Mouse (Mus musculus): Measurements from ENCODE around the gene Nubpl. TPM values are rescaled to one million over a fixed set of nuclear protein-coding genes. Genes with fewer than 3 reads are reported as not detected.
"Not testable (repeated sequence)": the region's sequence is repeated elsewhere in the genome, so short reads cannot be mapped to it uniquely, and the experiment has no call there.

Nubpl gene
- polyA plus RNA-seq, 1 experiment from 2014 or later = 8.5 TPM

GRCm38 (mm10) chr12:52164414-52164813, 66.9 kb downstream of the Nubpl start:
- Histone ChIP-seq H3K4me1 (replicated peaks) (no peaks in the 10 kb centered on the region), H3K27ac (no peak overlapping the region), H3K9ac (no peak overlapping the region), H3K27me3 (no peaks in the 10 kb centered on the region), H3K4me2 (no peak overlapping the region), H3K36me3 (no peaks in the 10 kb centered on the region), H3K9me3 (peaks cover 10% of the 10 kb centered on the region; the same call in 1 of the 2 replicates), H3K4me3 (no peak overlapping the region)
- ATAC-seq (ENCODE audit: low FRiP score) = no peak

- no peaks in the 10 kb centered on the region for H3K27me3 ChIP-seq
- no peaks in the 10 kb centered on the region for H3K9me3 ChIP-seq
- no peak overlapping the region for H3K4me3 ChIP-seq
- no peaks in the 10 kb centered on the region for H3K36me3 ChIP-seq
- WGBS = 45% methylated on average over 1 of the region's 1 CpGs
- peaks cover 12% of the 10 kb centered on the region for H3K4me1 ChIP-seq (replicated peaks)
- no peak overlapping the region for H3K4me2 ChIP-seq
- H3K9ac ChIP-seq = no peak overlapping the region
- 0 out of 2 replicates have a peak, but pooled peaks have one; percentile 39 for ATAC-seq (ENCODE audit: low FRiP score)
- H3K27ac ChIP-seq = peak overlapping the region; percentile 60
Measured at GRCm38 (mm10) chr12:52186205-52186793, 88.8 kb downstream of the Nubpl start.

GRCm38 (mm10) chr12:52186963-52187590, 89.5 kb downstream of the Nubpl start:
- H3K9me3 ChIP-seq = no peaks in the 10 kb centered on the region
- no peak overlapping the region for H3K4me2 ChIP-seq
- H3K4me1 ChIP-seq (replicated peaks) = peaks cover 12% of the 10 kb centered on the region
- H3K9ac ChIP-seq = no peak overlapping the region
- no peaks in the 10 kb centered on the region for H3K36me3 ChIP-seq
- H3K4me3 ChIP-seq = no peak overlapping the region
- no peaks in the 10 kb centered on the region for H3K27me3 ChIP-seq
- H3K27ac ChIP-seq = peak overlapping the region; percentile 30; the same call in 1 of the 2 replicates
- ATAC-seq (ENCODE audit: low FRiP score) = peak; percentile 66; the same call in 1 of the 2 replicates
- WGBS = 30% methylated on average over 5 of the region's 5 CpGs

- H3K27me3 ChIP-seq = no peaks in the 10 kb centered on the region
- H3K4me3 ChIP-seq = no peak overlapping the region
- H3K27ac ChIP-seq = no peak overlapping the region
- 89% methylated on average over 4 of the region's 4 CpGs for WGBS
- H3K9ac ChIP-seq = no peak overlapping the region
- no peaks in the 10 kb centered on the region for H3K9me3 ChIP-seq
- ATAC-seq (ENCODE audit: low FRiP score) = no peak
- no peaks in the 10 kb centered on the region for H3K36me3 ChIP-seq
- no peak overlapping the region for H3K4me2 ChIP-seq
- H3K4me1 ChIP-seq (replicated peaks) = no peaks in the 10 kb centered on the region
Measured at GRCm38 (mm10) chr12:52198471-52198870, 100.9 kb downstream of the Nubpl start.

GRCm38 (mm10) chr12:52209121-52209610, 111.6 kb downstream of the Nubpl start:
- H3K9me3 ChIP-seq = no peaks in the 10 kb centered on the region
- 91% methylated on average over 3 of the region's 3 CpGs for WGBS
- H3K4me3 ChIP-seq = no peak overlapping the region
- no peaks in the 10 kb centered on the region for H3K4me1 ChIP-seq (replicated peaks)
- no peaks in the 10 kb centered on the region for H3K36me3 ChIP-seq
- H3K4me2 ChIP-seq = no peak overlapping the region
- no peak overlapping the region for H3K9ac ChIP-seq
- no peak overlapping the region for H3K27ac ChIP-seq
- H3K27me3 ChIP-seq = no peaks in the 10 kb centered on the region
- ATAC-seq (ENCODE audit: low FRiP score) = no peak

- no peak for ATAC-seq (ENCODE audit: low FRiP score)
- Histone ChIP-seq H3K36me3 (no peaks in the 10 kb centered on the region), H3K27me3 (no peaks in the 10 kb centered on the region), H3K9me3 (no peaks in the 10 kb centered on the region), H3K4me2 (no peak overlapping the region), H3K4me1 (replicated peaks) (no peaks in the 10 kb centered on the region), H3K9ac (no peak overlapping the region), H3K4me3 (no peak overlapping the region), H3K27ac (no peak overlapping the region)
Measured at GRCm38 (mm10) chr12:52211144-52211543, 113.6 kb downstream of the Nubpl start.

GRCm38 (mm10) chr12:52214837-52215236, 117.3 kb downstream of the Nubpl start:
- WGBS = 86% methylated on average over 2 of the region's 2 CpGs
- Histone ChIP-seq H3K36me3 (no peaks in the 10 kb centered on the region), H3K9me3 (no peaks in the 10 kb centered on the region), H3K4me1 (replicated peaks) (no peaks in the 10 kb centered on the region), H3K9ac (no peak overlapping the region), H3K4me3 (no peak overlapping the region), H3K4me2 (no peak overlapping the region), H3K27ac (no peak overlapping the region), H3K27me3 (no peaks in the 10 kb centered on the region)
- no peak for ATAC-seq (ENCODE audit: low FRiP score)

- H3K36me3 ChIP-seq = no peaks in the 10 kb centered on the region
- no peaks in the 10 kb centered on the region for H3K9me3 ChIP-seq
- H3K27ac ChIP-seq = no peak overlapping the region
- no peak overlapping the region for H3K9ac ChIP-seq
- WGBS = 90% methylated on average over 4 of the region's 4 CpGs
- no peak overlapping the region for H3K4me3 ChIP-seq
- no peaks in the 10 kb centered on the region for H3K27me3 ChIP-seq
- no peak for ATAC-seq (ENCODE audit: low FRiP score)
- H3K4me1 ChIP-seq (replicated peaks) = no peaks in the 10 kb centered on the region
- no peak overlapping the region for H3K4me2 ChIP-seq
Measured at GRCm38 (mm10) chr12:52224954-52225353, 127.4 kb downstream of the Nubpl start.

GRCm38 (mm10) chr12:52228746-52229145, 131.2 kb downstream of the Nubpl start:
- Histone ChIP-seq H3K4me1 (replicated peaks) (no peaks in the 10 kb centered on the region), H3K9ac (no peak overlapping the region), H3K27me3 (no peaks in the 10 kb centered on the region), H3K36me3 (no peaks in the 10 kb centered on the region), H3K27ac (no peak overlapping the region), H3K9me3 (no peaks in the 10 kb centered on the region), H3K4me3 (no peak overlapping the region), H3K4me2 (no peak overlapping the region)
- no peak for ATAC-seq (ENCODE audit: low FRiP score)
- 94% methylated on average over 3 of the region's 3 CpGs for WGBS

- not testable (repeated sequence) for H3K4me1 ChIP-seq (replicated peaks); H3K36me3 ChIP-seq; H3K27me3 ChIP-seq; H3K27ac ChIP-seq; H3K9ac ChIP-seq; H3K4me3 ChIP-seq; ATAC-seq (ENCODE audit: low FRiP score); H3K4me2 ChIP-seq; H3K9me3 ChIP-seq
- 91% methylated on average over 3 of the region's 3 CpGs for WGBS
Measured at GRCm38 (mm10) chr12:52231929-52232328, 134.4 kb downstream of the Nubpl start.

GRCm38 (mm10) chr12:52242712-52243111, 145.2 kb downstream of the Nubpl start:
- H3K4me1 ChIP-seq (replicated peaks) = no peaks in the 10 kb centered on the region
- H3K27me3 ChIP-seq = no peaks in the 10 kb centered on the region
- H3K9ac ChIP-seq = no peak overlapping the region
- no peak for ATAC-seq (ENCODE audit: low FRiP score)
- 59% methylated on average over 2 of the region's 2 CpGs for WGBS
- H3K9me3 ChIP-seq = no peaks in the 10 kb centered on the region
- no peak overlapping the region for H3K4me3 ChIP-seq
- no peak overlapping the region for H3K27ac ChIP-seq
- H3K4me2 ChIP-seq = no peak overlapping the region
- no peaks in the 10 kb centered on the region for H3K36me3 ChIP-seq

GRCm38 (mm10) chr12:52247438-52247837, 149.9 kb downstream of the Nubpl start:
- WGBS = 90% methylated on average over 9 of the region's 9 CpGs

GRCm38 (mm10) chr12:52248531-52248930, 151.0 kb downstream of the Nubpl start:
- Histone ChIP-seq H3K4me3 (no peak overlapping the region), H3K27ac (no peak overlapping the region), H3K27me3 (no peaks in the 10 kb centered on the region), H3K9me3 (no peaks in the 10 kb centered on the region), H3K4me1 (replicated peaks) (no peaks in the 10 kb centered on the region), H3K36me3 (no peaks in the 10 kb centered on the region), H3K4me2 (no peak overlapping the region), H3K9ac (no peak overlapping the region)
- ATAC-seq (ENCODE audit: low FRiP score) = no peak
- 92% methylated on average over 2 of the region's 2 CpGs for WGBS

More at GRCm38 (mm10) chr12:52247438-52247837, 149.9 kb downstream of the Nubpl start:
- H3K4me3 ChIP-seq = no peak overlapping the region
- H3K9ac ChIP-seq = no peak overlapping the region
- no peak overlapping the region for H3K4me2 ChIP-seq
- no peaks in the 10 kb centered on the region for H3K9me3 ChIP-seq
- no peaks in the 10 kb centered on the region for H3K27me3 ChIP-seq
- H3K27ac ChIP-seq = no peak overlapping the region
- no peak for ATAC-seq (ENCODE audit: low FRiP score)
- H3K36me3 ChIP-seq = no peaks in the 10 kb centered on the region
- no peaks in the 10 kb centered on the region for H3K4me1 ChIP-seq (replicated peaks)

All from hindbrain, embryonic 13.5 days (tissue).